Mouse (Mus musculus) heart, embryonic 11.5 days (tissue): ENCODE results near the gene Olfr520. TPM values are rescaled to one million over a fixed set of nuclear protein-coding genes. Genes with fewer than 3 reads are reported as not detected.
"Not testable (repeated sequence)": the region's sequence is repeated elsewhere in the genome, so short reads cannot be mapped to it uniquely, and the experiment has no call there.

Experiments used
- ATAC-seq: fragments of 200-750 bp; cut with Nextera tagmentation; replicated peaks from 2 replicates; pipeline ENCODE4 v1.8.0; 2017; ENCODE audit warnings: moderate library complexity; ENCODE audit not compliant: insufficient number of reproducible peaks, low FRiP score, low TSS enrichment
- H3K27ac ChIP-seq: fragments of 300-500 bp; sonication (generic); 2 replicates; pipeline ENCODE4 v1.5.1; 2014; ENCODE audit warnings: mild to moderate bottlenecking, low read depth, low read length
- H3K27me3 ChIP-seq: fragments of 300-500 bp; sonication (generic); 2 replicates; pipeline ENCODE4 v1.6.1; 2014; ENCODE audit warnings: mild to moderate bottlenecking, low read length, mixed read lengths; ENCODE audit not compliant: control insufficient read depth, insufficient read depth
- H3K36me3 ChIP-seq: fragments of 300-500 bp; sonication (generic); 2 replicates; pipeline ENCODE4 v1.6.1; 2014; ENCODE audit warnings: mild to moderate bottlenecking, low read length, moderate library complexity, mixed read lengths; ENCODE audit not compliant: control insufficient read depth, insufficient read depth
- H3K4me1 ChIP-seq: fragments of 300-500 bp; sonication (generic); 2 replicates; pipeline ENCODE4 v1.6.1; 2014; ENCODE audit warnings: low read length; ENCODE audit not compliant: control insufficient read depth, insufficient read depth
- H3K4me2 ChIP-seq: fragments of 300-500 bp; sonication (generic); 2 replicates; pipeline ENCODE4 v1.6.1; 2014; ENCODE audit warnings: mild to moderate bottlenecking, moderate library complexity
- H3K4me3 ChIP-seq: fragments of 300-500 bp; sonication (generic); 2 replicates; pipeline ENCODE4 v1.5.1; 2014; ENCODE audit warnings: low read depth, low read length
- H3K9ac ChIP-seq: fragments of 300-500 bp; sonication (generic); 2 replicates; pipeline ENCODE4 v1.6.1; 2014; ENCODE audit warnings: mild to moderate bottlenecking, low read depth, low read length, moderate library complexity
- H3K9me3 ChIP-seq: fragments of 300-500 bp; sonication (generic); replicated peaks from 2 replicates; pipeline ENCODE4 v1.6.1; 2016; ENCODE audit warnings: low read length; ENCODE audit not compliant: control insufficient read depth
- WGBS: fragments of 180-500 bp; shearing (Covaris S2); extraction: QIAGEN DNeasy Blood & Tissue Kit; methylation state at CpG from one replicate; pipeline ENCODE4 v1.1.7; 2014; ENCODE audit not compliant: insufficient replicate concordance; 5-methylcytosine and 5-hydroxymethylcytosine counted together
- polyA plus RNA-seq: library from polyadenylated mRNA; unstranded; fragments of >200 nt; fragmentation: Nextera tagmentation; extraction: Ambion mirVana; gene quantifications from 2 replicates; pipeline ENCODE4 v1.2.1, GENCODE M21; 2014

The Olfr520 gene
- polyA plus RNA-seq, result not detected in 2 replicates

- Histone ChIP-seq H3K27ac (no peak within 1 kb of the TSS), H3K9me3 (no peaks in the 10 kb centered on the region), H3K36me3 (no peaks in the 10 kb centered on the region), H3K9ac (no peak within 1 kb of the TSS), H3K4me2 (no peak within 1 kb of the TSS), H3K4me3 (no peak within 1 kb of the TSS), H3K4me1 (0 out of 2 replicates have a peak, but pooled peaks cover 4% of the 10 kb centered on the region), H3K27me3 (no peaks in the 10 kb centered on the region)
- 84% methylated on average over 2 of the region's 2 CpGs for WGBS
- no peak for ATAC-seq
Measured at GRCm38 (mm10) chr7:99729973-99730372, at the start of gene Olfr520. Gene Olfr520, plus strand, starts transcription at chr7:99730273.

- Histone ChIP-seq H3K4me2 (no peak overlapping the region), H3K9me3 (no peaks in the 10 kb centered on the region), H3K27me3 (no peaks in the 10 kb centered on the region), H3K9ac (no peak overlapping the region), H3K36me3 (no peaks in the 10 kb centered on the region), H3K4me3 (no peak overlapping the region), H3K27ac (peak overlapping the region; percentile 35; the same call in 1 of the 2 replicates), H3K4me1 (peaks cover 4% of the 10 kb centered on the region; the same call in 1 of the 2 replicates)
- 37% methylated on average over 5 of the region's 5 CpGs for WGBS
- no peak; the same call in 1 of the 2 replicates for ATAC-seq
Measured at GRCm38 (mm10) chr7:99680771-99681170, 49.3 kb upstream of the Olfr520 start.

GRCm38 (mm10) chr7:99684086-99684485 is 46.0 kb upstream of the Olfr520 start:
- no peaks in the 10 kb centered on the region for H3K36me3 ChIP-seq
- H3K4me2 ChIP-seq, result no peak overlapping the region
- H3K4me3 ChIP-seq, result no peak overlapping the region
- H3K9ac ChIP-seq, result no peak overlapping the region
- no peak for ATAC-seq
- H3K4me1 ChIP-seq, result peaks cover 4% of the 10 kb centered on the region; the same call in 1 of the 2 replicates
- no peak overlapping the region for H3K27ac ChIP-seq
- H3K27me3 ChIP-seq, result 0 out of 2 replicates have a peak, but pooled peaks cover 2% of the 10 kb centered on the region
- no peaks in the 10 kb centered on the region for H3K9me3 ChIP-seq
- whole genome bisulfite sequencing, result 58% methylated on average over 4 of the region's 4 CpGs

- Histone ChIP-seq H3K36me3 (no peaks in the 10 kb centered on the region), H3K4me3 (no peak overlapping the region), H3K4me1 (no peaks in the 10 kb centered on the region), H3K4me2 (no peak overlapping the region), H3K27me3 (0 out of 2 replicates have a peak, but pooled peaks cover 6% of the 10 kb centered on the region), H3K9ac (no peak overlapping the region), H3K27ac (no peak overlapping the region), H3K9me3 (no peaks in the 10 kb centered on the region)
- 58% methylated on average over 7 of the region's 7 CpGs for WGBS
- ATAC-seq, result no peak
Measured at GRCm38 (mm10) chr7:99690819-99691218, 39.3 kb upstream of the Olfr520 start.

GRCm38 (mm10) chr7:99692396-99692795 is 37.7 kb upstream of the Olfr520 start:
- Histone ChIP-seq H3K36me3 (no peaks in the 10 kb centered on the region), H3K4me3 (no peak overlapping the region), H3K4me2 (no peak overlapping the region), H3K4me1 (no peaks in the 10 kb centered on the region), H3K27me3 (peaks cover 6% of the 10 kb centered on the region; the same call in 1 of the 2 replicates), H3K9me3 (no peaks in the 10 kb centered on the region), H3K27ac (no peak overlapping the region), H3K9ac (no peak overlapping the region)
- ATAC-seq, result no peak
- 56% methylated on average over 3 of the region's 3 CpGs for WGBS

- Histone ChIP-seq H3K36me3 (no peaks in the 10 kb centered on the region), H3K27ac (no peak overlapping the region), H3K9ac (no peak overlapping the region), H3K4me1 (no peaks in the 10 kb centered on the region), H3K9me3 (no peaks in the 10 kb centered on the region), H3K27me3 (peaks cover 6% of the 10 kb centered on the region; the same call in 1 of the 2 replicates), H3K4me2 (no peak overlapping the region), H3K4me3 (no peak overlapping the region)
- no peak for ATAC-seq
- WGBS, result 82% methylated on average over 3 of the region's 3 CpGs
Measured at GRCm38 (mm10) chr7:99693387-99693786, 36.7 kb upstream of the Olfr520 start.

- Histone ChIP-seq H3K4me3 (no peak overlapping the region), H3K27ac (no peak overlapping the region), H3K9ac (no peak overlapping the region), H3K9me3 (no peaks in the 10 kb centered on the region), H3K4me2 (no peak overlapping the region), H3K27me3 (peaks cover 3% of the 10 kb centered on the region; the same call in 1 of the 2 replicates), H3K4me1 (no peaks in the 10 kb centered on the region), H3K36me3 (no peaks in the 10 kb centered on the region)
- no peak for ATAC-seq
- 79% methylated on average over 3 of the region's 3 CpGs for WGBS
Measured at GRCm38 (mm10) chr7:99693976-99694375, 36.1 kb upstream of the Olfr520 start.

- not testable (repeated sequence) for ATAC-seq, H3K4me2 ChIP-seq, H3K4me1 ChIP-seq, H3K36me3 ChIP-seq, H3K9me3 ChIP-seq, H3K27ac ChIP-seq, H3K4me3 ChIP-seq, H3K27me3 ChIP-seq, H3K9ac ChIP-seq
- WGBS, result 71% methylated on average over 4 of the region's 5 CpGs
Measured at GRCm38 (mm10) chr7:99694424-99694823, 35.6 kb upstream of the Olfr520 start.

GRCm38 (mm10) chr7:99695471-99696057 is 34.5 kb upstream of the Olfr520 start:
- H3K4me2 ChIP-seq, result no peak overlapping the region
- no peak overlapping the region for H3K4me3 ChIP-seq
- no peaks in the 10 kb centered on the region for H3K9me3 ChIP-seq
- H3K9ac ChIP-seq, result no peak overlapping the region
- peaks cover 3% of the 10 kb centered on the region; the same call in 1 of the 2 replicates for H3K27me3 ChIP-seq
- H3K27ac ChIP-seq, result no peak overlapping the region
- no peaks in the 10 kb centered on the region for H3K36me3 ChIP-seq
- no peak for ATAC-seq
- no peaks in the 10 kb centered on the region for H3K4me1 ChIP-seq
- WGBS, result 82% methylated on average over 8 of the region's 8 CpGs
